ENCODE assay signal across 8 mouse cellular contexts in genomic region chr6:91472868-91473804, GRCm38 (mm10). TPM values are rescaled to one million over a fixed set of nuclear protein-coding genes. Genes with fewer than 3 reads are reported as not detected.
DNase-seq lines count a peak whose midpoint lies in the region; ATAC-seq lines count a peak whose summit lies in the region.

Gene Chchd4 (minus strand): TSS chr6:91473546.
Gene Tmem43 (plus strand): TSS chr6:91473703.

- H3K36me3 ChIP-seq in hindbrain, embryonic 11.5 days (ENCODE audit: control insufficient read depth, insufficient read depth, low read length), result peaks cover 7% of the 10 kb centered on the region; the same call in 1 of the 2 replicates

- H3K4me2 ChIP-seq in hindbrain, embryonic 11.5 days (replicated peaks; ENCODE audit: low read depth, low read length), result peak within 1 kb of the TSS; percentile 65

- peak within 1 kb of the TSS; percentile 39; the same call in 1 of the 2 replicates for H3K27ac ChIP-seq in hindbrain, embryonic 11.5 days (ENCODE audit: low read depth, low read length)

- H3K27me3 ChIP-seq in hindbrain, embryonic 11.5 days (ENCODE audit: control insufficient read depth, insufficient read depth, low read length), result no peaks in the 10 kb centered on the region

- peaks cover 7% of the 10 kb centered on the region for H3K4me1 ChIP-seq in hindbrain, embryonic 11.5 days (replicated peaks; ENCODE audit: control insufficient read depth, insufficient read depth, low read length)

- peak; percentile 99 for DNase-seq in Muller cell, postnatal 12 days (ENCODE audit: inconsistent ontology term)
- DNase-seq in cerebellum, adult 9-11 months, result peak; percentile 99
- peak; percentile 99 to 100 for DNase-seq in frontal cortex, adult 2 months (ENCODE audit: extremely low spot score in 1 of 2, low spot score in 1 of 2)
- DNase-seq in hindbrain, embryonic 11.5 days (ENCODE audit: low spot score), result peak; percentile 100
- DNase-seq in layer of hippocampus, postnatal 10 days (ENCODE audit: low spot score in 2 of 2), result peak; percentile 98 to 99
- peak; percentile 100 for DNase-seq in lung, postnatal 10 days
- DNase-seq in ovary, postnatal 36 days (ENCODE audit: low spot score), result peak; percentile 98
- DNase-seq in thymus, postnatal 25 days, result peak; percentile 98

- H3K9ac ChIP-seq in hindbrain, embryonic 11.5 days (ENCODE audit: low read depth, low read length), result peak within 1 kb of the TSS; percentile 79

- ATAC-seq in hindbrain, embryonic 11.5 days (ENCODE audit: low FRiP score), result peak; percentile 98

- H3K9me3 ChIP-seq in hindbrain, embryonic 11.5 days (ENCODE audit: control insufficient read depth, low read length), result no peaks in the 10 kb centered on the region

- H3K4me3 ChIP-seq in hindbrain, embryonic 11.5 days (ENCODE audit: low read depth, low read length), result peak within 1 kb of the TSS; percentile 80

- under 1% methylated on average over 72 of the region's 74 CpGs for WGBS in hindbrain, embryonic 11.5 days

RNA-seq across cellular contexts. Expression of gene Chchd4, which starts in this region (rescaled TPM):
- polyA plus RNA-seq in frontal cortex, adult 2 months (2012; rRNA removed), result 17.4 and 19.3 TPM in 2 replicates
- polyA plus RNA-seq in hindbrain, embryonic 11.5 days (2014; fragmentation: Nextera tagmentation; extraction: Ambion mirVana), result 24.6 and 28.3 TPM in 2 replicates
- 10 to 100 TPM; 21.6 to 21.9 TPM for total RNA-seq in layer of hippocampus, postnatal 10 days (2021)

RNA-seq across cellular contexts. Expression of gene Tmem43, which starts in this region (rescaled TPM):
- polyA plus RNA-seq in frontal cortex, adult 2 months (2012; rRNA removed), result 28.4 and 34.4 TPM in 2 replicates
- 53.1 and 56.1 TPM in 2 replicates for polyA plus RNA-seq in hindbrain, embryonic 11.5 days (2014; fragmentation: Nextera tagmentation; extraction: Ambion mirVana)
- total RNA-seq in layer of hippocampus, postnatal 10 days (2021), result 10 to 100 TPM; 28.4 to 32.1 TPM

Comparison
In these comparisons a context has a peak if more than half of its experiments do, and no peak if none do; other contexts are left out.
1. Peak in every context shown above with its lines: DNase-seq, ATAC-seq, H3K4me3 ChIP-seq and H3K27ac ChIP-seq.